Comparison of ENCODE assay signal across 12 mouse cellular contexts in genomic region chr11:121108061-121108460, GRCm38 (mm10). TPM values are rescaled to one million over a fixed set of nuclear protein-coding genes. Genes with fewer than 3 reads are reported as not detected.
DNase-seq lines count a peak whose midpoint lies in the region; ATAC-seq and TF ChIP-seq lines count a peak whose summit lies in the region.
"Had no signal": no experiment of that assay in that cellular context is flagged by ENCODE, and none has a peak within 500 bp of the region (broad histone marks: within the 10 kb centered on the region; RNA-seq: fewer than 3 reads in every experiment).

No protein-coding gene starts in this region.

- no peak for ATAC-seq in liver, embryonic 11.5 days (replicated peaks; ENCODE audit: low FRiP score)
- ATAC-seq in liver, postnatal 0 days, result no peak
- ATAC-seq in lung, postnatal 0 days, result peak; percentile 50

- 0 out of 2 replicates have a peak, but pooled peaks cover 3% of the 10 kb centered on the region for H3K4me1 ChIP-seq in liver, embryonic 11.5 days (replicated peaks; ENCODE audit: control insufficient read depth, insufficient read depth, low read length)
- H3K4me1 ChIP-seq in liver, postnatal 0 days (ENCODE audit: insufficient read depth), result no peaks in the 10 kb centered on the region
- peaks cover 5% of the 10 kb centered on the region for H3K4me1 ChIP-seq in lung, postnatal 0 days (ENCODE audit: insufficient read depth, low read depth, low read length)
- H3K4me1 ChIP-seq: hindbrain, embryonic 10.5 days had no signal

- peak overlapping the region; percentile 8; the same call in 1 of the 2 replicates for H3K4me2 ChIP-seq in liver, embryonic 11.5 days
- no peak overlapping the region for H3K4me2 ChIP-seq in liver, postnatal 0 days (ENCODE audit: low read depth, low read length)
- H3K4me2 ChIP-seq in lung, postnatal 0 days (replicated peaks; ENCODE audit: low read depth, low read length), result no peak overlapping the region
- H3K4me2 ChIP-seq: midbrain, embryonic 11.5 days had no signal

- H3K9ac ChIP-seq in liver, embryonic 11.5 days (ENCODE audit: low read depth, low read length), result no peak overlapping the region
- H3K9ac ChIP-seq in liver, postnatal 0 days (replicated peaks), result no peak overlapping the region
- H3K9ac ChIP-seq in lung, postnatal 0 days (replicated peaks; ENCODE audit: low read depth), result no peak overlapping the region

- intact Hi-C loops in heart, postnatal 14 days (cut with DNase I), result no loop called here

- H3K4me3 ChIP-seq in liver, embryonic 11.5 days (ENCODE audit: low read depth, low read length), result no peak overlapping the region
- H3K4me3 ChIP-seq in liver, postnatal 0 days (ENCODE audit: low read depth, low read length), result no peak overlapping the region
- H3K4me3 ChIP-seq in lung, postnatal 0 days (ENCODE audit: low read depth, low read length), result no peak overlapping the region
- H3K4me3 ChIP-seq: hindbrain, embryonic 10.5 days had no signal

- no peaks in the 10 kb centered on the region for H3K9me3 ChIP-seq in liver, embryonic 11.5 days (ENCODE audit: control insufficient read depth, low read length)
- no peaks in the 10 kb centered on the region for H3K9me3 ChIP-seq in liver, postnatal 0 days (ENCODE audit: low read length)
- H3K9me3 ChIP-seq in lung, postnatal 0 days (ENCODE audit: low read length), result no peaks in the 10 kb centered on the region
- H3K9me3 ChIP-seq: hindbrain, embryonic 10.5 days had no signal

- TF ChIP-seq CTCF in liver, postnatal 0 days (IDR thresholded peaks at IDR 0.05; ENCODE audit: low read depth), result no peak
- no peak for TF ChIP-seq CTCF in lung, postnatal 0 days (IDR thresholded peaks at IDR 0.05)

- peak; percentile 32 for DNase-seq in adrenal gland, adult 2 months
- DNase-seq in adrenal gland, adult 18-20 months (ENCODE audit: low spot score in 2 of 2), result no peak
- DNase-seq in liver, embryonic 11.5 days (ENCODE audit: low spot score), result no peak
- DNase-seq in liver, postnatal 0 days, result no peak
- DNase-seq in heart, postnatal 14 days, result peak; percentile 19 to 41
- DNase-seq in lung, postnatal 0 days (ENCODE audit: low spot score), result peak; percentile 39
- DNase-seq in thymus, postnatal 25 days, result no peak
- DNase-seq in frontal cortex, postnatal 14 days (ENCODE audit: low spot score in 2 of 2), result no peak

- no peaks in the 10 kb centered on the region for H3K27me3 ChIP-seq in liver, embryonic 11.5 days (replicated peaks; ENCODE audit: control insufficient read depth, insufficient read depth, low read length)
- H3K27me3 ChIP-seq in liver, postnatal 0 days (ENCODE audit: insufficient read depth, low read length), result no peaks in the 10 kb centered on the region
- no peaks in the 10 kb centered on the region for H3K27me3 ChIP-seq in lung, postnatal 0 days (replicated peaks; ENCODE audit: insufficient read depth, low read length)

- 57% methylated on average over 9 of the region's 9 CpGs for WGBS in liver, embryonic 11.5 days
- 59% methylated on average over 9 of the region's 9 CpGs for WGBS in liver, postnatal 0 days (ENCODE audit: insufficient replicate concordance)
- WGBS in lung, postnatal 0 days, result 10% methylated on average over 9 of the region's 9 CpGs

- no peaks in the 10 kb centered on the region for H3K36me3 ChIP-seq in liver, embryonic 11.5 days (ENCODE audit: control insufficient read depth, insufficient read depth, low read length)
- H3K36me3 ChIP-seq in liver, postnatal 0 days (replicated peaks; ENCODE audit: insufficient read depth, low read length), result no peaks in the 10 kb centered on the region
- no peaks in the 10 kb centered on the region for H3K36me3 ChIP-seq in lung, postnatal 0 days (ENCODE audit: insufficient read depth, low read length)
- H3K36me3 ChIP-seq: hindbrain, embryonic 10.5 days had no signal

- TF ChIP-seq EP300 in liver, postnatal 0 days (IDR thresholded peaks at IDR 0.05; ENCODE audit: low read depth), result no peak; the same call in 1 of the 2 replicates
- TF ChIP-seq EP300 in lung, postnatal 0 days (IDR thresholded peaks at IDR 0.05), result no peak

- no peak overlapping the region for H3K27ac ChIP-seq in liver, embryonic 11.5 days (ENCODE audit: low read depth, low read length)
- no peak overlapping the region for H3K27ac ChIP-seq in liver, postnatal 0 days (ENCODE audit: low read depth)
- no peak overlapping the region for H3K27ac ChIP-seq in lung, postnatal 0 days (ENCODE audit: low read length)
- H3K27ac ChIP-seq: hindbrain, embryonic 10.5 days had no signal

RNA-seq across cellular contexts. Expression of gene Tex19.2, which starts 10.4 kb away (rescaled TPM):
- not detected for total RNA-seq in adrenal gland, adult 2 months (2021)
- polyA plus RNA-seq in adrenal gland, adult 2 months (2012; rRNA removed), result not detected in 2 replicates
- total RNA-seq in adrenal gland, adult 18-20 months (2021), result not detected
- 0.29 TPM in 1 of 2 replicates, not detected in the other for polyA plus RNA-seq in liver, embryonic 11.5 days (2014; fragmentation: Nextera tagmentation; extraction: Ambion mirVana)
- 0.05 TPM in 1 of 2 replicates, not detected in the other for polyA plus RNA-seq in liver, postnatal 0 days (2015; fragmentation: Nextera tagmentation; extraction: Ambion mirVana)
- not detected for total RNA-seq in heart, postnatal 14 days (2021)
- not detected in 2 replicates for polyA plus RNA-seq in lung, postnatal 0 days (2015; fragmentation: Nextera tagmentation; extraction: Ambion mirVana)
- total RNA-seq: left cerebral cortex, postnatal 25 days had no signal
- polyA plus RNA-seq: hindbrain, embryonic 10.5 days; midbrain, embryonic 11.5 days; neural tube, embryonic 11.5 days had no signal

RNA-seq across cellular contexts. Expression of gene Sectm1a, which starts 27.0 kb away (rescaled TPM):
- not detected for total RNA-seq in adrenal gland, adult 2 months (2021)
- 0.09 and 0.19 TPM in 2 replicates for polyA plus RNA-seq in adrenal gland, adult 2 months (2012; rRNA removed)
- total RNA-seq in adrenal gland, adult 18-20 months (2021), result under 1 TPM in 1 of 2 experiments, not detected in 1; 0.30 TPM
- polyA plus RNA-seq in liver, embryonic 11.5 days (2014; fragmentation: Nextera tagmentation; extraction: Ambion mirVana), result 0.32 and 0.86 TPM in 2 replicates
- polyA plus RNA-seq in liver, postnatal 0 days (2015; fragmentation: Nextera tagmentation; extraction: Ambion mirVana), result 1.7 and 2.0 TPM in 2 replicates
- total RNA-seq in heart, postnatal 14 days (2021), result not detected
- polyA plus RNA-seq in lung, postnatal 0 days (2015; fragmentation: Nextera tagmentation; extraction: Ambion mirVana), result 0.29 TPM in 2 replicates
- total RNA-seq: left cerebral cortex, postnatal 25 days had no signal
- polyA plus RNA-seq: hindbrain, embryonic 10.5 days; midbrain, embryonic 11.5 days; neural tube, embryonic 11.5 days had no signal

RNA-seq across cellular contexts. Expression of gene Tex19.1, which starts 37.9 kb away (rescaled TPM):
- not detected for total RNA-seq in adrenal gland, adult 2 months (2021)
- 0.18 TPM in 1 of 2 replicates, not detected in the other for polyA plus RNA-seq in adrenal gland, adult 2 months (2012; rRNA removed)
- total RNA-seq in adrenal gland, adult 18-20 months (2021), result not detected
- polyA plus RNA-seq in liver, embryonic 11.5 days (2014; fragmentation: Nextera tagmentation; extraction: Ambion mirVana), result 0.43 and 0.44 TPM in 2 replicates
- polyA plus RNA-seq in liver, postnatal 0 days (2015; fragmentation: Nextera tagmentation; extraction: Ambion mirVana), result not detected in 2 replicates
- total RNA-seq in heart, postnatal 14 days (2021), result not detected
- polyA plus RNA-seq in lung, postnatal 0 days (2015; fragmentation: Nextera tagmentation; extraction: Ambion mirVana), result not detected in 2 replicates
- total RNA-seq: left cerebral cortex, postnatal 25 days had no signal
- polyA plus RNA-seq: hindbrain, embryonic 10.5 days; midbrain, embryonic 11.5 days; neural tube, embryonic 11.5 days had no signal

RNA-seq across cellular contexts. Expression of gene Sectm1b, which starts 44.7 kb away (rescaled TPM):
- not detected for total RNA-seq in adrenal gland, adult 2 months (2021)
- polyA plus RNA-seq in adrenal gland, adult 2 months (2012; rRNA removed), result not detected in 2 replicates
- total RNA-seq in adrenal gland, adult 18-20 months (2021), result under 1 TPM in 1 of 2 experiments, not detected in 1; 0.27 TPM
- polyA plus RNA-seq in liver, embryonic 11.5 days (2014; fragmentation: Nextera tagmentation; extraction: Ambion mirVana), result not detected in 2 replicates
- 0.05 and 0.23 TPM in 2 replicates for polyA plus RNA-seq in liver, postnatal 0 days (2015; fragmentation: Nextera tagmentation; extraction: Ambion mirVana)
- not detected for total RNA-seq in heart, postnatal 14 days (2021)
- 0.24 and 0.31 TPM in 2 replicates for polyA plus RNA-seq in lung, postnatal 0 days (2015; fragmentation: Nextera tagmentation; extraction: Ambion mirVana)
- total RNA-seq: left cerebral cortex, postnatal 25 days had no signal
- polyA plus RNA-seq: hindbrain, embryonic 10.5 days; midbrain, embryonic 11.5 days; neural tube, embryonic 11.5 days had no signal

RNA-seq across cellular contexts. Expression of gene Uts2r, which starts 52.0 kb away (rescaled TPM):
- not detected for total RNA-seq in adrenal gland, adult 2 months (2021)
- polyA plus RNA-seq in adrenal gland, adult 2 months (2012; rRNA removed), result 0.19 and 0.20 TPM in 2 replicates
- total RNA-seq in adrenal gland, adult 18-20 months (2021), result not detected
- not detected in 2 replicates for polyA plus RNA-seq in liver, embryonic 11.5 days (2014; fragmentation: Nextera tagmentation; extraction: Ambion mirVana)
- polyA plus RNA-seq in liver, postnatal 0 days (2015; fragmentation: Nextera tagmentation; extraction: Ambion mirVana), result not detected in 2 replicates
- total RNA-seq in heart, postnatal 14 days (2021), result under 1 TPM; 0.24 to 0.43 TPM
- polyA plus RNA-seq in lung, postnatal 0 days (2015; fragmentation: Nextera tagmentation; extraction: Ambion mirVana), result not detected in 2 replicates
- total RNA-seq: left cerebral cortex, postnatal 25 days had no signal
- polyA plus RNA-seq: midbrain, embryonic 11.5 days; neural tube, embryonic 11.5 days had no signal

Comparison
In these comparisons a context has a peak if more than half of its experiments do, and no peak if none do; other contexts are left out.
1. DNase-seq: peak in adrenal gland, adult 2 months (single experiment), heart, postnatal 14 days (2 of 2) and lung, postnatal 0 days (single experiment); none in adrenal gland, adult 18-20 months (0 of 2), liver, embryonic 11.5 days (single experiment), liver, postnatal 0 days (single experiment), thymus, postnatal 25 days (single experiment) and frontal cortex, postnatal 14 days (0 of 2).